ENCODE assay signal across 20 mouse cellular contexts in genomic region chr1:132834037-132834436, GRCm38 (mm10). TPM values are rescaled to one million over a fixed set of nuclear protein-coding genes. Genes with fewer than 3 reads are reported as not detected.
"Had no signal": no experiment of that assay in that cellular context is flagged by ENCODE, and none has a peak within 500 bp of the region (broad histone marks: within the 10 kb centered on the region; RNA-seq: fewer than 3 reads in every experiment).

No protein-coding gene starts in this region.

- H3K27me3 ChIP-seq: lung, embryonic 15.5 days; midbrain, embryonic 15.5 days; neural tube, embryonic 13.5 days had no signal

- H3K4me1 ChIP-seq: lung, embryonic 15.5 days; midbrain, embryonic 12.5 days; midbrain, embryonic 15.5 days; neural tube, embryonic 13.5 days had no signal

- H3K36me3 ChIP-seq: lung, embryonic 15.5 days; midbrain, embryonic 12.5 days; midbrain, embryonic 15.5 days; neural tube, embryonic 13.5 days had no signal

- H3K9ac ChIP-seq: liver, embryonic 14.5 days; lung, embryonic 15.5 days; midbrain, embryonic 12.5 days; midbrain, embryonic 15.5 days; neural tube, embryonic 13.5 days had no signal

- H3K4me3 ChIP-seq: left cerebral cortex, adult 2 months; lung, embryonic 15.5 days; midbrain, embryonic 12.5 days; midbrain, embryonic 15.5 days; myocyte; neural tube, embryonic 13.5 days had no signal

- H3K27ac ChIP-seq: kidney, postnatal 0 days; left cerebral cortex, adult 2 months; liver, embryonic 14.5 days; lung, embryonic 15.5 days; midbrain, embryonic 12.5 days; midbrain, embryonic 15.5 days; neural tube, embryonic 13.5 days had no signal

- ATAC-seq: intestine, postnatal 0 days; midbrain, embryonic 15.5 days had no signal

- H3K4me2 ChIP-seq: liver, embryonic 11.5 days; lung, embryonic 15.5 days; midbrain, embryonic 12.5 days; midbrain, embryonic 15.5 days; neural tube, embryonic 13.5 days had no signal

- H3K9me3 ChIP-seq: lung, embryonic 15.5 days; midbrain, embryonic 12.5 days; midbrain, embryonic 15.5 days; neural tube, embryonic 13.5 days had no signal

- DNase-seq: kidney, adult 2 months; kidney, postnatal 36 days; layer of hippocampus, postnatal 36 days; lung, adult 18-20 months; lung, postnatal 10 days; lung, postnatal 36 days; thymus, postnatal 25 days had no signal

RNA-seq across cellular contexts. Expression of gene Lrrn2, which starts 46.0 kb away (rescaled TPM):
- total RNA-seq: megakaryocyte-erythroid progenitor cell, adult 5-6 weeks; monocyte, adult 5-6 weeks; neutrophil, adult 5-6 weeks had no signal
